Mouse (Mus musculus): Measurements from ENCODE around the gene Cdk11b. TPM values are rescaled to one million over a fixed set of nuclear protein-coding genes. Genes with fewer than 3 reads are reported as not detected.
"Not testable (repeated sequence)": the region's sequence is repeated elsewhere in the genome, so short reads cannot be mapped to it uniquely, and the experiment has no call there.

The Cdk11b gene
- polyA plus RNA-seq, 1 experiment from 2014 or later: 57.2 TPM

GRCm38 (mm10) chr4:155635766-155636499, 11.3 kb downstream of the Cdk11b start:
- H3K9me3 ChIP-seq (replicated peaks; ENCODE audit: control insufficient read depth, low read length, poor library complexity, severe bottlenecking): no peaks in the 10 kb centered on the region
- no peak for ATAC-seq
- peaks cover 42% of the 10 kb centered on the region for H3K36me3 ChIP-seq (ENCODE audit: control insufficient read depth, insufficient read depth, low read length)
- no peaks in the 10 kb centered on the region for H3K4me1 ChIP-seq (ENCODE audit: control insufficient read depth, insufficient read depth, low read length)
- H3K9ac ChIP-seq (ENCODE audit: low read depth, low read length): no peak overlapping the region
- no peak overlapping the region for H3K27ac ChIP-seq (ENCODE audit: low read length)
- H3K27me3 ChIP-seq (ENCODE audit: control insufficient read depth, insufficient read depth, low read depth, low read length): no peaks in the 10 kb centered on the region
- no peak overlapping the region for H3K4me2 ChIP-seq (ENCODE audit: low read length)
- H3K4me3 ChIP-seq (ENCODE audit: low read depth, low read length): no peak overlapping the region

- Histone ChIP-seq H3K36me3 (ENCODE audit: control insufficient read depth, insufficient read depth, low read length) (peaks cover 46% of the 10 kb centered on the region), H3K9me3 (replicated peaks; ENCODE audit: control insufficient read depth, low read length, poor library complexity, severe bottlenecking) (no peaks in the 10 kb centered on the region), H3K27me3 (ENCODE audit: control insufficient read depth, insufficient read depth, low read depth, low read length) (no peaks in the 10 kb centered on the region), H3K4me3 (ENCODE audit: low read depth, low read length) (no peak overlapping the region), H3K4me2 (ENCODE audit: low read length) (no peak overlapping the region), H3K9ac (ENCODE audit: low read depth, low read length) (no peak overlapping the region), H3K27ac (ENCODE audit: low read length) (no peak overlapping the region), H3K4me1 (ENCODE audit: control insufficient read depth, insufficient read depth, low read length) (no peaks in the 10 kb centered on the region)
- ATAC-seq: no peak
- 92% methylated on average over 1 of the region's 1 CpGs for WGBS
Observed at GRCm38 (mm10) chr4:155643531-155643930, 18.9 kb downstream of the Cdk11b start.

- H3K27me3 ChIP-seq (ENCODE audit: control insufficient read depth, insufficient read depth, low read depth, low read length); H3K4me2 ChIP-seq (ENCODE audit: low read length); H3K27ac ChIP-seq (ENCODE audit: low read length); ATAC-seq; H3K4me3 ChIP-seq (ENCODE audit: low read depth, low read length); H3K9ac ChIP-seq (ENCODE audit: low read depth, low read length); H3K9me3 ChIP-seq (replicated peaks; ENCODE audit: control insufficient read depth, low read length, poor library complexity, severe bottlenecking); H3K4me1 ChIP-seq (ENCODE audit: control insufficient read depth, insufficient read depth, low read length): not testable (repeated sequence)
- peaks cover 49% of the 10 kb centered on the region for H3K36me3 ChIP-seq (ENCODE audit: control insufficient read depth, insufficient read depth, low read length)
- 100% methylated on average over 2 of the region's 2 CpGs for WGBS
Observed at GRCm38 (mm10) chr4:155645308-155645707, 20.7 kb downstream of the Cdk11b start, which contains the start of gene Gm10563. Gene Gm10563, minus strand, starts transcription at chr4:155645408.

- Histone ChIP-seq H3K27ac (ENCODE audit: low read length) (no peak overlapping the region), H3K4me2 (ENCODE audit: low read length) (no peak overlapping the region), H3K9ac (ENCODE audit: low read depth, low read length) (no peak overlapping the region), H3K4me1 (ENCODE audit: control insufficient read depth, insufficient read depth, low read length) (no peaks in the 10 kb centered on the region), H3K27me3 (ENCODE audit: control insufficient read depth, insufficient read depth, low read depth, low read length) (peaks cover 2% of the 10 kb centered on the region; the same call in 1 of the 2 replicates), H3K4me3 (ENCODE audit: low read depth, low read length) (no peak overlapping the region), H3K9me3 (replicated peaks; ENCODE audit: control insufficient read depth, low read length, poor library complexity, severe bottlenecking) (no peaks in the 10 kb centered on the region), H3K36me3 (ENCODE audit: control insufficient read depth, insufficient read depth, low read length) (peaks cover 47% of the 10 kb centered on the region)
- ATAC-seq: no peak
- 97% methylated on average over 5 of the region's 5 CpGs for WGBS
Observed at GRCm38 (mm10) chr4:155645721-155646120, 21.1 kb downstream of the Cdk11b start.

GRCm38 (mm10) chr4:155649355-155649754, 24.7 kb downstream of the Cdk11b start:
- Histone ChIP-seq H3K4me2 (ENCODE audit: low read length) (no peak overlapping the region), H3K36me3 (ENCODE audit: control insufficient read depth, insufficient read depth, low read length) (peaks cover 34% of the 10 kb centered on the region), H3K4me1 (ENCODE audit: control insufficient read depth, insufficient read depth, low read length) (peaks cover 14% of the 10 kb centered on the region; the same call in 1 of the 2 replicates), H3K27ac (ENCODE audit: low read length) (no peak overlapping the region), H3K9ac (ENCODE audit: low read depth, low read length) (no peak overlapping the region), H3K4me3 (ENCODE audit: low read depth, low read length) (no peak overlapping the region), H3K9me3 (replicated peaks; ENCODE audit: control insufficient read depth, low read length, poor library complexity, severe bottlenecking) (no peaks in the 10 kb centered on the region), H3K27me3 (ENCODE audit: control insufficient read depth, insufficient read depth, low read depth, low read length) (peaks cover 30% of the 10 kb centered on the region)
- ATAC-seq: no peak
- 96% methylated on average over 11 of the region's 11 CpGs for WGBS

- 74% methylated on average over 15 of the region's 15 CpGs for WGBS
- peaks cover 42% of the 10 kb centered on the region for H3K36me3 ChIP-seq (ENCODE audit: control insufficient read depth, insufficient read depth, low read length)
- peaks cover 53% of the 10 kb centered on the region for H3K27me3 ChIP-seq (ENCODE audit: control insufficient read depth, insufficient read depth, low read depth, low read length)
- no peak overlapping the region for H3K4me2 ChIP-seq (ENCODE audit: low read length)
- H3K4me1 ChIP-seq (ENCODE audit: control insufficient read depth, insufficient read depth, low read length): peaks cover 22% of the 10 kb centered on the region; the same call in 1 of the 2 replicates
- H3K9me3 ChIP-seq (replicated peaks; ENCODE audit: control insufficient read depth, low read length, poor library complexity, severe bottlenecking): no peaks in the 10 kb centered on the region
- no peak overlapping the region for H3K27ac ChIP-seq (ENCODE audit: low read length)
- no peak overlapping the region for H3K4me3 ChIP-seq (ENCODE audit: low read depth, low read length)
- H3K9ac ChIP-seq (ENCODE audit: low read depth, low read length): no peak overlapping the region
- no peak for ATAC-seq
Observed at GRCm38 (mm10) chr4:155651553-155652269, 27.1 kb downstream of the Cdk11b start.

- peak overlapping the region; percentile 64 for H3K4me2 ChIP-seq (ENCODE audit: low read length)
- 17% methylated on average over 36 of the region's 36 CpGs for WGBS
- H3K27me3 ChIP-seq (ENCODE audit: control insufficient read depth, insufficient read depth, low read depth, low read length): peaks cover 54% of the 10 kb centered on the region
- H3K4me1 ChIP-seq (ENCODE audit: control insufficient read depth, insufficient read depth, low read length): peaks cover 22% of the 10 kb centered on the region; the same call in 1 of the 2 replicates
- peak; percentile 7; the same call in 1 of the 2 replicates for ATAC-seq
- peaks cover 43% of the 10 kb centered on the region for H3K36me3 ChIP-seq (ENCODE audit: control insufficient read depth, insufficient read depth, low read length)
- peak overlapping the region; percentile 30 for H3K4me3 ChIP-seq (ENCODE audit: low read depth, low read length)
- H3K9ac ChIP-seq (ENCODE audit: low read depth, low read length): peak overlapping the region; percentile 63
- H3K9me3 ChIP-seq (replicated peaks; ENCODE audit: control insufficient read depth, low read length, poor library complexity, severe bottlenecking): no peaks in the 10 kb centered on the region
- no peak overlapping the region for H3K27ac ChIP-seq (ENCODE audit: low read length)
Observed at GRCm38 (mm10) chr4:155652283-155653085, 27.8 kb downstream of the Cdk11b start.

GRCm38 (mm10) chr4:155653086-155653450, 28.4 kb downstream of the Cdk11b start, which contains the start of gene Mmp23:
Gene Mmp23, minus strand, starts transcription at chr4:155653384.
- Histone ChIP-seq H3K9me3 (replicated peaks; ENCODE audit: control insufficient read depth, low read length, poor library complexity, severe bottlenecking) (no peaks in the 10 kb centered on the region), H3K27ac (ENCODE audit: low read length) (no peak within 1 kb of the TSS), H3K27me3 (ENCODE audit: control insufficient read depth, insufficient read depth, low read depth, low read length) (peaks cover 54% of the 10 kb centered on the region), H3K4me2 (ENCODE audit: low read length) (peak within 1 kb of the TSS; percentile 64), H3K4me1 (ENCODE audit: control insufficient read depth, insufficient read depth, low read length) (peaks cover 22% of the 10 kb centered on the region; the same call in 1 of the 2 replicates), H3K4me3 (ENCODE audit: low read depth, low read length) (peak within 1 kb of the TSS; percentile 30), H3K36me3 (ENCODE audit: control insufficient read depth, insufficient read depth, low read length) (peaks cover 40% of the 10 kb centered on the region), H3K9ac (ENCODE audit: low read depth, low read length) (peak within 1 kb of the TSS; percentile 63)
- peak; percentile 42 for ATAC-seq
- WGBS: under 1% methylated on average over 33 of the region's 33 CpGs

Data from midbrain, embryonic 16.5 days (tissue).